Mouse (Mus musculus): ENCODE data around the gene Gal3st4. TPM values are rescaled to one million over a fixed set of nuclear protein-coding genes. Genes with fewer than 3 reads are reported as not detected.
A peak's percentile ranks its signal among the peaks of the same experiment; 100 is the strongest.

Gal3st4 gene
- total and polyA plus RNA-seq, 3 experiments = 0.15 to 0.17 TPM; not detected in 1

DNA sequence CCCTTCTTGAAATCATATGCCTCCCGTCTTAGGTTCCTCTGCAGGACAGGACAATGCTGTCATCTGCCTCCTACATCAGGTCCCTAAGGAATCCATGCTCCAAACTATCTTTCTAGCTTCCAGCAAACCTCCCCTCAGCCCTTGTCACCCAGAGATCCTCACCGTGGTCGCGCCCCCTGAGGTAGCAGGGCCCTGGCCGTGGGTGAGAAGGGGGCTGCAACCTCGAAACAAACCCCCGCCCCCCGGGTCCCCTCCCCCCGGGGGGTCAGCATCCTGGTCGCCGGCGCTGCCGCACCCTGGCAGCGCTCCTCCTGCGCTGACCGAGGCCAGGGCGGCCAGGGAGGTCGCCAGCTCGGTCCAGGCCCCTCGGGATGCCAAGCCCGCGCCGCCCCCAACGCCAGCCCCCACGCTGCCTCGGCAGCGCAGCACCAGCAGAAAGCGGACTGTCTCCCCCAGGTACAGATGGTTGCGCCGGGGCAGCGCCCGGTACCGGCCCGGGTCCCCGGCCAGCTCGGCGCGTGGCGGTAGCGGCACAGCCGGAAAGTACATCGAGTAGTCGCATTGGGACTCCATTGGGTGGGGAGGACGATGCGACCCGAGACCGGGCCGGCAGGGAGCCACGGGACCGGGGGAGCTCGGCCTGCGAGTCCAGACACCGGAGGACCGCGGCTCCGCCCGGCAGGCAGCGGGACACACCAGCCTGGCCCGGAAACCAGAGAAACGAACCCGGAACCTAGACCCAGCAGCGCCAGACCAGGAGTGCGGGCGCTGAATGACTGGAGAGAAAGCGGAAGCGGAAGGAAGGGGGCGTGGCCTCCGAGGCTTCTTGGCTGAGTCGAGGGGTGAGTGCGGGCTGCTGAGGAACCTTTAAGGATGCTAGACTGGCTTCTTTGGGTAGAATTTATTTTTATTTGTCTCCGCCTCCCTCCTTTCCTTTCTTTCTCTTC lies 9.1 kb downstream of the Gal3st4 start, which contains the start of gene BC037034:
Gene BC037034 (minus strand): TSS at position 774 of the 947 bp plus-strand sequence.
- H3K36me3 ChIP-seq (ENCODE audit: control insufficient read depth in 1 of 2, insufficient read depth in 2 of 2, low read length in 2 of 2) = peaks cover 0 to 41% of the 10 kb centered on the region in 2 experiments; a peak in 3 of 4 replicates
- peak within 1 kb of the TSS; percentile 68 to 89 for H3K4me3 ChIP-seq (ENCODE audit: control insufficient read depth in 1 of 2, insufficient read depth in 1 of 2, low read depth in 2 of 2, low read length in 2 of 2)
- no peaks in the 10 kb centered on the region for H3K9me3 ChIP-seq (replicated peaks; ENCODE audit: insufficient read depth, low read length)
- peaks cover 48% of the 10 kb centered on the region for H3K79me2 ChIP-seq (ENCODE audit: control insufficient read depth, insufficient read depth, low read length, poor library complexity)
- DNase-seq (ENCODE audit: low read depth, low spot score) = peak; percentile 96
- peak within 1 kb of the TSS; percentile 93 for H3K9ac ChIP-seq (ENCODE audit: control insufficient read depth, low read depth, low read length, poor library complexity, severe bottlenecking)
- TF ChIP-seq ELF1 (IDR thresholded peaks at IDR 0.05; ENCODE audit: low read depth, low read length) (peak; percentile 85), POLR2AphosphoS5 (IDR thresholded peaks at IDR 0.05; ENCODE audit: borderline replicate concordance, low read depth, low read length) (no peak), CHD2 (IDR thresholded peaks at IDR 0.05; ENCODE audit: low read length) (no peak), ZMIZ1 (IDR thresholded peaks at IDR 0.05; ENCODE audit: low read depth, low read length) (0 out of 2 replicates have a peak, but pooled peaks have one; percentile 43), POLR2AphosphoS2 (IDR thresholded peaks at IDR 0.05; ENCODE audit: low read length) (peak; percentile 93), EP300 (IDR thresholded peaks at IDR 0.05; ENCODE audit: low read depth in 1 of 2, low read length in 2 of 2) (no peak), UBTF (IDR thresholded peaks at IDR 0.05; ENCODE audit: borderline replicate concordance, insufficient read depth, low read depth, low read length) (no peak), USF2 (IDR thresholded peaks at IDR 0.05; ENCODE audit: borderline replicate concordance in 1 of 2, insufficient read depth in 1 of 2, low read depth in 1 of 2, low read length in 2 of 2) (no peak), CHD1 (IDR thresholded peaks at IDR 0.05; ENCODE audit: low read depth, low read length) (0 out of 2 replicates have a peak, but pooled peaks have one; percentile 3), ZC3H11A (IDR thresholded peaks at IDR 0.05; ENCODE audit: low read depth, low read length) (no peak), SIN3A (IDR thresholded peaks at IDR 0.05; ENCODE audit: low read length) (peak; percentile 83), TCF12 (IDR thresholded peaks at IDR 0.05; ENCODE audit: low read depth, low read length) (peak; percentile 69), MYC (IDR thresholded peaks at IDR 0.05; ENCODE audit: low read depth, low read length) (0 out of 2 replicates have a peak, but pooled peaks have one; percentile 55), NELFE (IDR thresholded peaks at IDR 0.05; ENCODE audit: low read depth, low read length) (peak; percentile 91), HCFC1 (IDR thresholded peaks at IDR 0.05; ENCODE audit: low read depth, low read length) (peak; percentile 80), ETS1 (IDR thresholded peaks at IDR 0.05; ENCODE audit: low read depth, low read length) (peak; percentile 20; the same call in 1 of the 2 replicates), RCOR1 (IDR thresholded peaks at IDR 0.05; ENCODE audit: low read depth, low read length) (peak; percentile 26; the same call in 1 of the 2 replicates), MXI1 (IDR thresholded peaks at IDR 0.05; ENCODE audit: low read depth, low read length) (peak; percentile 50; the same call in 1 of the 2 replicates), TBP (IDR thresholded peaks at IDR 0.05; ENCODE audit: low read depth, low read length) (peak; percentile 93), TAL1 (IDR thresholded peaks at IDR 0.05; ENCODE audit: low read length) (no peak), POLR2A (IDR thresholded peaks at IDR 0.05; ENCODE audit: control insufficient read depth in 1 of 2, insufficient read depth in 1 of 2, low read depth in 1 of 2, low read length in 2 of 2, poor library complexity in 1 of 2) (peak; percentile 50 to 93)
- no peaks in the 10 kb centered on the region for H3K27me3 ChIP-seq (ENCODE audit: control insufficient read depth in 1 of 2, insufficient read depth in 2 of 2, low read length in 2 of 2)
- H3K27ac ChIP-seq (ENCODE audit: control insufficient read depth, low read depth, low read length) = peak within 1 kb of the TSS; percentile 100
- H3K4me1 ChIP-seq (ENCODE audit: control insufficient read depth in 1 of 2, insufficient read depth in 2 of 2, low read length in 2 of 2) = peaks cover 4 to 47% of the 10 kb centered on the region in 2 experiments
